Comparison of ENCODE assay signal across 8 mouse cellular contexts in genomic region chr19:40510387-40511099, GRCm38 (mm10). TPM values are rescaled to one million over a fixed set of nuclear protein-coding genes. Genes with fewer than 3 reads are reported as not detected.
DNase-seq lines count a peak whose midpoint lies in the region; ATAC-seq and TF ChIP-seq lines count a peak whose summit lies in the region.

No protein-coding gene starts in this region.

- H3K27ac ChIP-seq in heart, embryonic 13.5 days (replicated peaks), result no peak overlapping the region
- H3K27ac ChIP-seq in liver, embryonic 13.5 days, result peak overlapping the region; percentile 98
- no peak overlapping the region for H3K27ac ChIP-seq in kidney, adult 2 months (ENCODE audit: insufficient read depth, low read depth, low read length)

- peaks cover 8% of the 10 kb centered on the region; the same call in 1 of the 2 replicates for H3K36me3 ChIP-seq in heart, embryonic 13.5 days
- no peaks in the 10 kb centered on the region for H3K36me3 ChIP-seq in liver, embryonic 13.5 days
- H3K36me3 ChIP-seq in kidney, adult 2 months (ENCODE audit: control insufficient read depth, insufficient read depth, low read length), result no peaks in the 10 kb centered on the region

- no peaks in the 10 kb centered on the region for H3K27me3 ChIP-seq in heart, embryonic 13.5 days (replicated peaks)
- no peaks in the 10 kb centered on the region for H3K27me3 ChIP-seq in liver, embryonic 13.5 days
- H3K27me3 ChIP-seq in kidney, adult 2 months (replicated peaks; ENCODE audit: control insufficient read depth, insufficient read depth, low read length), result no peaks in the 10 kb centered on the region

- no peaks in the 10 kb centered on the region for H3K9me3 ChIP-seq in heart, embryonic 13.5 days
- no peaks in the 10 kb centered on the region for H3K9me3 ChIP-seq in liver, embryonic 13.5 days (replicated peaks)

- no peak for TF ChIP-seq POLR2A in kidney, adult 2 months (IDR thresholded peaks at IDR 0.05; ENCODE audit: low read depth, low read length)

- WGBS in heart, embryonic 13.5 days, result 65% methylated on average over 13 of the region's 13 CpGs
- WGBS in liver, embryonic 13.5 days (ENCODE audit: insufficient replicate concordance), result 71% methylated on average over 13 of the region's 13 CpGs
- WGBS in kidney, adult 2 months, result 79% methylated on average over 13 of the region's 13 CpGs

- peaks cover 45% of the 10 kb centered on the region for H3K4me1 ChIP-seq in heart, embryonic 13.5 days
- peaks cover 61% of the 10 kb centered on the region for H3K4me1 ChIP-seq in liver, embryonic 13.5 days (replicated peaks)
- H3K4me1 ChIP-seq in kidney, adult 2 months (ENCODE audit: control insufficient read depth, insufficient read depth, low read length), result peaks cover 2% of the 10 kb centered on the region; the same call in 1 of the 2 replicates

- no peak overlapping the region for H3K4me3 ChIP-seq in heart, embryonic 13.5 days
- H3K4me3 ChIP-seq in liver, embryonic 13.5 days (replicated peaks), result peak overlapping the region; percentile 92; the same call in 1 of the 2 replicates
- no peak overlapping the region for H3K4me3 ChIP-seq in kidney, adult 2 months (ENCODE audit: insufficient read depth, low read depth, low read length)

- no peak for TF ChIP-seq CTCF in kidney, adult 2 months (conservative IDR thresholded peaks at IDR 0.05; ENCODE audit: insufficient read depth, insufficient read length, low read depth, low read length)

- ATAC-seq in heart, embryonic 13.5 days (ENCODE audit: extremely low read depth, insufficient number of reproducible peaks, low FRiP score, low TSS enrichment), result no peak
- ATAC-seq in liver, embryonic 13.5 days (ENCODE audit: low read depth), result no peak

- H3K9ac ChIP-seq in heart, embryonic 13.5 days, result peak overlapping the region; percentile 93
- H3K9ac ChIP-seq in liver, embryonic 13.5 days, result 0 out of 2 replicates have a peak overlapping the region, but pooled peaks have one; percentile 97

- H3K4me2 ChIP-seq in heart, embryonic 13.5 days, result peak overlapping the region; percentile 92
- peak overlapping the region; percentile 94 for H3K4me2 ChIP-seq in liver, embryonic 13.5 days

- DNase-seq in heart, adult 18-20 months, result no peak
- DNase-seq in right cerebral cortex, postnatal 10 days (ENCODE audit: low spot score in 2 of 2), result peak; percentile 47 to 51
- no peak for DNase-seq in right cerebral cortex, postnatal 36 days (ENCODE audit: low spot score in 2 of 2)
- DNase-seq in liver, embryonic 13.5 days, result no peak
- peak; percentile 17 for DNase-seq in telencephalon, adult 2 months (ENCODE audit: low read depth, low spot score)
- DNase-seq in kidney, adult 2 months, result no peak
- DNase-seq in kidney, postnatal 36 days, result no peak

RNA-seq across cellular contexts. Expression of gene Sorbs1, which starts 3.0 kb away (rescaled TPM):
- polyA plus RNA-seq in heart, embryonic 13.5 days (2015; fragmentation: Nextera tagmentation; extraction: Ambion mirVana), result 65.4 and 74.3 TPM in 2 replicates
- total RNA-seq in heart, adult 18-20 months (2021), result 100 to 1,000 TPM; 642 to 766 TPM
- 28.8 and 37.4 TPM in 2 replicates for polyA plus RNA-seq in liver, embryonic 13.5 days (2015; fragmentation: Nextera tagmentation; extraction: Ambion mirVana)
- polyA plus RNA-seq in kidney, adult 2 months (2012; rRNA removed), result 43.5 and 52.5 TPM in 2 replicates

Comparison
In these comparisons a context has a peak if more than half of its experiments do, and no peak if none do; other contexts are left out.
1. DNase-seq: peak in right cerebral cortex, postnatal 10 days (2 of 2) and telencephalon, adult 2 months (single experiment); none in heart, adult 18-20 months (0 of 2), right cerebral cortex, postnatal 36 days (0 of 2), liver, embryonic 13.5 days (single experiment), kidney, adult 2 months (single experiment) and kidney, postnatal 36 days (0 of 2).